Mouse (Mus musculus): ENCODE measurements around the gene Trabd2b.

Gene Trabd2b

GRCm38 (mm10) chr4:114599121-114599520, 192.6 kb downstream of the Trabd2b start:
- no peak for DNase-seq (ENCODE audit: low spot score in 2 of 2)

- DNase-seq (ENCODE audit: low spot score in 2 of 2), result no peak
Observed at GRCm38 (mm10) chr4:114601201-114602009, 194.9 kb downstream of the Trabd2b start.

GRCm38 (mm10) chr4:114605670-114606069, 199.1 kb downstream of the Trabd2b start:
- no peak for DNase-seq (ENCODE audit: low spot score in 2 of 2)

DNA sequence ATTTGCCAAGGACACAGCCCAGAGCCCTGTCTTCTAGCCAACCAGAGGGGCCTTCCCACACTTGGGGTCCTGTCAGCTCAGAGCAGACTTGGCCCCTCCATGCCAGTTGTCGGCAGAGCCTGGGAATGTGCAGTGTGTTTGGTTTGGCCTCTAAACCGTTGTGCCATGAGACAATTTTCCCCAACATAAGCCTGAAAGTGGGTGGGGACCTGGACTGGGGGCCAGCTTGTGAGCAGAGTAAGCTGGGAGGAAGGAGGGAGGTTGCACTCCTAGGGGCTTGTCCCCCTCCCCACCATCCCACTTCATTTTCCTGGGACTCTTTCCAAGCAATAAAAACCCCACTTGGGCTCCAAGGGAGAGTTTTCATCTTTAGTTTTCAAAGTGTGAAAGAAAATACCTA, 201.3 kb downstream of the Trabd2b start:
- no peak for DNase-seq (ENCODE audit: low spot score in 2 of 2)

DNA sequence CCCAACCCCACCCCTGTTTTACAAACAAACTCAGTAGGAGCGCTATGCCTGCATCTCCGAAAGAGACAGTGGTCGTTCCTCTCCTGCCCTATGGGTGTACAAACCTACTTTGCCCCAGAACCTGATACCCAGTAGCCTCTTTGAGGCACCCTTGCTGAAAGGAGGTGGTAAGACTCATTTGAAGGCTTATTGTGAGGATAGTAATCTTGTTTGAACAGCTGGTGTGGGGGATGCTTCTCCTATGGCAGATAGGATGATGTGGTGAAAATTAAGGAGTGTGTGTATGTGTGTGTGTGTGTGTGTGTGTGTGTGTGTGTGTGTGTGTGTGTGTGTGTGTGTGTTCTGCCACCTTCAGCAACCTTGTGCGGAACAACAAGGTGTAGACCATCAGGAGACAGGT, 202.8 kb downstream of the Trabd2b start:
- DNase-seq (ENCODE audit: low spot score in 2 of 2), result no peak

- DNase-seq (ENCODE audit: low spot score in 2 of 2), result no peak
Observed at GRCm38 (mm10) chr4:114611166-114611929, 204.8 kb downstream of the Trabd2b start.

GRCm38 (mm10) chr4:114612032-114612431, 205.5 kb downstream of the Trabd2b start:
- DNase-seq (ENCODE audit: low spot score in 2 of 2), result no peak

- DNase-seq (ENCODE audit: low spot score in 2 of 2), result no peak
Observed at GRCm38 (mm10) chr4:114612827-114613226, 206.3 kb downstream of the Trabd2b start.

DNA sequence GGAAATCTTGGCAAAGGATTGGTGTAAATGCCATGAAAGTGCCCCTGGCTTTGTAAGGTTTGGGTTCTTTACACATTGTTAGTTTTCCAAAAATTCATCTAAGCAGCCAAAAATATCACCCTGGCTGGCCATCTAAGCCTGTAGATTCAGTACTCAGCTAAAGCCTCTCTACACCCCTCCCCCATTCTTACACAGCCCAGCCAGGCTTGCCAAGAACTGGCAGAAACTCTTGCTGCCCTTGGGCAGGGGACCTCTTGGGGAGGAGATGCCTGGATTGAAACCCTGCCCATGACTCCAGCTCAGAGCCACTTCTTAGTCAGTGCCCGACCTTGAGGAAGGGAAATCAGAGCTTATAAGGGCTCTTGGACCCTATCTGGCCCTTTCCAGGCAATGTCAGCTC, 207.6 kb downstream of the Trabd2b start:
- peak in 1 of 2 experiments; percentile 35 for DNase-seq (ENCODE audit: low spot score in 2 of 2)

GRCm38 (mm10) chr4:114615765-114616164, 209.2 kb downstream of the Trabd2b start:
- no peak for DNase-seq (ENCODE audit: low spot score in 2 of 2)

DNA sequence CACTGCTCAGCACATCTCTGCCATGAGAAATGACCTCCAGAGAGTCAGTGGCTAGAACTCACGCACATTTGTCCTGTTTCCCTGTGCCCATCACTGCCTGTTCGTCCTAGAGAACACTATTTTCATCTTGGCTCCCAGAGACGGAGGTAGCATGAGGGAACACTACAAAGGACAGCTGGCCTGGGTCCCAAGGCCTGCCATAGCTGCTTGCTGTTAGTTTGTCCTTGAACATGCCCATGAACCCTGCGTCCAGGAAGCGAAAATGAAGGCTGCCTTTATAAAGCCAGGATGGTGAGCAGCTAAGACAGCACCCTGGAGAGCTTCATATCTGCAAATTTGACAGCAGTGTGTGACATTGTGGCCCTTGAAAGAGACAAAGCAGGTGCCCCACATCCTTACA, 216.4 kb downstream of the Trabd2b start:
- no peak for DNase-seq (ENCODE audit: low spot score in 2 of 2)

DNA sequence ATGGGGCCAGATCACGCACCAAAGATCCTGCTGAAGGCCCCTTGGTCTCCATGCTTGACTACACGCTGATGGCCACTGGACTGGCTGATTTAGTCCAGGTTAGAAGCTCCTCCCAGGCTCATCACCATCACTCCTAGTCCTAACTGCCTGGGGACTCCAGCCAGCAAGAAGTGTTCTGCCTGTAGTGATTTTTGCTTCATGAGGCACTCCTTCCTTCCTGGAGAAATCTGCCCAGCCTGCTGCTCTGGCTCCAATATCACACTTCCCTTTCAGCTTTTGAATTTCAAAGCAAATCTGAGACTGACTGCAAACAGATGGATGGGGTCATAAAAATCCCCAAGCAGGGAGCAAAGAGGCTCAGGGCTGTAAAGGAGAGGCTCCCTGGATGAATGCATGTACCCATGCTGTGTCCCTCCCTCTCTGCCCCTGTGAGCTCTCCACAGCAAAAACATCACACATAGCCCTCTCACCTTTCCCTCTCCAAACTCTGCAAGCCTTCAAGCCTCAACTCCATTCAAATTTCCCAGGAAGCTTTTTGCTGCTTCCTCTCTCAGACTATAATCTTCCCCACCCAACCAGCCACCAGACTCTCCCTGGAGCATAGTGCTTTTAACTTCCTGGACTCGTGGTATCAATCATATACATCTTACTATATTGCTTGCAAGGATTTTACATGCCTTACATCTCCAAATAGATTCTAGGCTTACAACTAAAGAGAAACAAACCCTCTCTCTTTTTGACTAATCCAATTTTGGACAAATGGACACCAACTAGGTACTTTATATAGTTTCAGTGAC, 217.8 kb downstream of the Trabd2b start:
- DNase-seq (ENCODE audit: low spot score in 2 of 2), result no peak

DNA sequence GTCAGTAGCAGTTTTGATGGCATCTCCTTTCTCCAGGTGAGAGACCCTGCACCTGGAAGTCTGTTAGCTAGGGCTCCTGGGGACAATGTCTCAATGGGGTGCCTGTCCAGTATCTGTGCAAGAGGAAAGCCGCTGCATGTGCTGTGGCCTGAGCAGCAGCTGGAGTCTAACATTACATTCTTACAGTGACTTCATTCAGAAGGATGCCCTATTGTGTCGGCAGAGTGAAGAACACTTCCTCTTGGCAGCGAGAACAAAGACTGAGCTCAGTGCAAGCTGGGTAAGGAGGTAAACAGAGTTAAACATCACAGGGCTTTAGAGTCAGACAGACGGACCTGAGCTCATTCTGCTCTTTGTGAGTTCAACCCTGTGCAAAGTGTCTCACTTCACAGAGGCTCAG, 218.8 kb downstream of the Trabd2b start:
- no peak for DNase-seq (ENCODE audit: low spot score in 2 of 2)

DNA sequence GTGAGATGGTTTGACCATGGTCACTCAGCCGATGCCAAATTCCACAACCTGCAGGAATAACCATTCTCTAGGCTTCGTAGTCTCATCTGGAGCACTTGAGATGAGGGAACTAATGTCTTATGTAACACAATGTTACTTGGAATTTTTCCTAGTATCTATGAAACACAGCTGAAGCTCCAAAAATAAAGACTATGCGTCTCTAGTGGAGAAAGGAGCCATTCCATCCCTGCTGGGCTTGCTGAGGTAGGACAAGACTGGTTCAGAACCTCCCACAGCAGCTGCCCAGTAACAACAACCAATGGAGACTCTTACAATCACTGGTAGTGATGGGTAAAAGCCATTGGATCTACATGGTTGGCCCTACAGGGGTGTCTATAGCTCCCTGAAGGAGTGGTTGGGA, 219.4 kb downstream of the Trabd2b start:
- no peak for DNase-seq (ENCODE audit: low spot score in 2 of 2)

GRCm38 (mm10) chr4:114627674-114628293, 221.3 kb downstream of the Trabd2b start:
- DNase-seq (ENCODE audit: low spot score in 2 of 2), result no peak

DNA sequence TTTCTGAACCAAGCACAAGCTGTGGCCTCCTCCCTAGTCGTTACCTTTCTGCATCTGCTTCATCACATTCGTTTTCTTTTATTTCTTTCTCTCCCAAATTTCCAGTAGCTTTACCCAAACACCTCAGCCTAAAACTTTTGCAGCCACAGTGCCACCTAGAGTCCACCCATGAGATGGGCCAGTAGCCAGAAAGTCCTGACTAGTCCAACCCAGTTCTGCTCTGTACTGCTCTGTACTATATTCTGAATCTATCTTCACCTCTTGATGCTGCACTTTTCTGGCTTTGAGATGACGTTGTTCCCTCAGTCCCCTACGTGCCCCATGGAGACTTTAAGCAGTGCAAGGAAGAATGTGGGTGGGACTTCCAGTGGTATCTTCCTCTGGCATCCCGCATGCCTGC, 229.4 kb downstream of the Trabd2b start:
- peak; percentile 65 to 69 for DNase-seq (ENCODE audit: low spot score in 2 of 2)

- DNase-seq (ENCODE audit: low spot score in 2 of 2), result no peak
Observed at GRCm38 (mm10) chr4:114636324-114636723, 229.8 kb downstream of the Trabd2b start.

DNA sequence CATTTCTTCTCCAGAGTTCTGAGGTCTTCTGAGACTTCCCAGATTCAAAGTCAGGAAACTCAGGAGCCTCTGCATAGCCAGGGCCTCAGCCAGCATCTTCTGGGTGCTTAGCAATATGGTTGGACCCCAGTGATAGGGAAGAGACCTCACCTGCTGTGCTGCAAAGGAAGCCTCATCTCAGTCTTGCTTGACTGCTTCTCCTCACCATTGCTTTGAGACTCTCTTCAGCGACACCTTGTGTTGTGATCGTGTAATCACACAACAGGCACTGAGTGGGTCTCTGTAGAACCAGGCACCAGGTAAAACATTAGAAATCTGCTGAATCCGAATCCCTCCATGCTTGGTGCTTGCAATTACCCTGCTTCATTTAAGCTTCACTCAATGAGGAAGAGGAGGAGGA, 230.6 kb downstream of the Trabd2b start:
- peak in 1 of 2 experiments; percentile 20 for DNase-seq (ENCODE audit: low spot score in 2 of 2)

GRCm38 (mm10) chr4:114642469-114642868, 235.9 kb downstream of the Trabd2b start:
- no peak for DNase-seq (ENCODE audit: low spot score in 2 of 2)

DNA sequence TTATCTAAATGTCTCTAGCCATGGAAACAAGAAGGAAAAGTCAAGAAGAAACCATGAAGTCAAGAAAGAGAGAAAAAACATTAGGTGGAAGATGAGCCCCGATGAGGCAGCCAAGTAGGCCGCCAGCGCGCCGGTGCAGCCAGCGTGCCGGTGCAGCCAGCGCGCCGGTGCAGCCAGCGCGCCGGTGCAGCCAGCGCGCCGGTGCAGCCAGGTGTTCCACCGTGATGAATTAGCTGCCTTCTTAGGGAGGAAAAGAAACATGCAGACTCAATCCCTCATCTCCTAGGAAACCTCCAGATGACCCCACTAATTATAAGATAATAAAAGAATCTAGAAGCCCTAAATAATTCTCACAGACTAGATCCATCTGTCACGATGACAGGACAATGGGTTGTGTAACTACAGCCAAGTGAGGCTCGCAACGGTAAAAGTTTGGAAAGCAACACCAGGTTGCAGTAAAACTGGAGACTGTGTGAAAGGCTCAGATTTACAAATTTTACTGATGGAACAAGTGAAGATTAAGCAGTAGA, 237.2 kb downstream of the Trabd2b start:
- DNase-seq (ENCODE audit: low spot score in 2 of 2), result no peak

GRCm38 (mm10) chr4:114645341-114645740, 238.8 kb downstream of the Trabd2b start:
- DNase-seq (ENCODE audit: low spot score in 2 of 2), result no peak

Data from urinary bladder, postnatal 36 days (tissue).